Mouse (Mus musculus) midbrain, embryonic 14.5 days (tissue): ENCODE data around the gene Psmd3. TPM values are rescaled to one million over a fixed set of nuclear protein-coding genes. Genes with fewer than 3 reads are reported as not detected.
A peak's percentile ranks its signal among the peaks of the same experiment; 100 is the strongest.
"Not testable (repeated sequence)": the region's sequence is repeated elsewhere in the genome, so short reads cannot be mapped to it uniquely, and the experiment has no call there.

ENCODE experiments used
- ATAC-seq: fragments of 200-750 bp; cut with Nextera tagmentation; 2 replicates; pipeline ENCODE4 v1.8.0; 2017; ENCODE audit warnings: moderate number of reproducible peaks, moderate library complexity; ENCODE audit not compliant: low FRiP score, low TSS enrichment
- DNase-seq: peaks from one replicate; pipeline ENCODE4 v3.0.0-alpha.2; 2015
- H3K27ac ChIP-seq: fragments of 300-500 bp; sonication (generic); replicated peaks from 2 replicates; pipeline ENCODE4 v1.5.1; 2014; ENCODE audit warnings: mild to moderate bottlenecking, low read depth, low read length, moderate library complexity
- H3K27me3 ChIP-seq: fragments of 300-500 bp; sonication (generic); 2 replicates; pipeline ENCODE4 v1.6.1; 2014; ENCODE audit warnings: low read length, control low read depth, mixed read lengths; ENCODE audit not compliant: control insufficient read depth, insufficient read depth
- H3K36me3 ChIP-seq: fragments of 300-500 bp; sonication (generic); 2 replicates; pipeline ENCODE4 v1.6.1; 2014; ENCODE audit warnings: low read length, control low read depth; ENCODE audit not compliant: control insufficient read depth, insufficient read depth
- H3K4me1 ChIP-seq: fragments of 300-500 bp; sonication (generic); 2 replicates; pipeline ENCODE4 v1.6.1; 2014; ENCODE audit warnings: mild to moderate bottlenecking, antibody characterized with exemption, low read length, control low read depth; ENCODE audit not compliant: control insufficient read depth, insufficient read depth
- H3K4me2 ChIP-seq: fragments of 300-500 bp; sonication (generic); 2 replicates; pipeline ENCODE4 v1.6.1; 2014; ENCODE audit warnings: mild to moderate bottlenecking, low read length, moderate library complexity
- H3K4me3 ChIP-seq: fragments of 300-500 bp; sonication (generic); replicated peaks from 2 replicates; pipeline ENCODE4 v1.5.1; 2014; ENCODE audit warnings: low read depth, low read length
- H3K9ac ChIP-seq: fragments of 300-500 bp; sonication (generic); replicated peaks from 2 replicates; pipeline ENCODE4 v1.6.1; 2014; ENCODE audit warnings: mild to moderate bottlenecking, low read length, moderate library complexity
- H3K9me3 ChIP-seq: fragments of 300-500 bp; sonication (generic); 2 replicates; pipeline ENCODE4 v1.6.1; 2016; ENCODE audit warnings: low read length, control low read depth, mixed read lengths; ENCODE audit not compliant: control insufficient read depth
- WGBS: fragments of 180-500 bp; shearing (Covaris S2); extraction: QIAGEN DNeasy Blood & Tissue Kit; methylation state at CpG from one replicate; pipeline ENCODE4 v1.1.7; 2014; 5-methylcytosine and 5-hydroxymethylcytosine counted together
- polyA plus RNA-seq: library from polyadenylated mRNA; unstranded; fragments of >200 nt; fragmentation: Nextera tagmentation; extraction: Ambion mirVana; gene quantifications from 2 replicates; pipeline ENCODE4 v1.2.1, GENCODE M21; 2014

The Psmd3 gene
- polyA plus RNA-seq, 1 experiment from 2014 or later, result 135 TPM

DNA sequence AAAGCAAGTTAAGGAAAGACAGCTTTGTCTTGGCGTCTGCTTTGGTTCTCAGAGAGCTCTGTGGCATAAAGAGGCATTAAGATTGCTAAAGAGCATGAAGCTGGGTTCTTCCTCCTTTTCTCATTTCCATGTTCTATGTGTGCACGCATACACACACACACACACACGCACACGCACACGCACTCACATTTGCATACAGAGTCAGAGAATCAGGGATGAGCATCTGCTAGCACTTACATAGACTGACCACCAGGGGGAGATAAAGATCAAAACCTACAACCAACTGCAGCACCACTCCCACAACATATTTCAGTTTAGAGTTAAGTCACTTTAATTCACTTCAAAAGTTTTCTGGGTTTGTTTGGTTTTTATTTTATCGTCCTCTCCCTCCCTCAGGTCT, 21.8 kb upstream of the Psmd3 start:
- peak overlapping the region; percentile 32 for H3K4me2 ChIP-seq
- ATAC-seq (0 out of 2 replicates have a peak, but pooled peaks have one; percentile 43), DNase-seq (peak; percentile 88)
- H3K27ac ChIP-seq, result no peak overlapping the region
- H3K36me3 ChIP-seq, result no peaks in the 10 kb centered on the region
- H3K4me3 ChIP-seq, result no peak overlapping the region
- no peaks in the 10 kb centered on the region for H3K9me3 ChIP-seq
- 9% methylated on average over 6 of the region's 6 CpGs for WGBS
- H3K4me1 ChIP-seq, result no peaks in the 10 kb centered on the region
- H3K9ac ChIP-seq, result no peak overlapping the region
- no peaks in the 10 kb centered on the region for H3K27me3 ChIP-seq

- no peak within 1 kb of the TSS for H3K27ac ChIP-seq
- H3K36me3 ChIP-seq, result no peaks in the 10 kb centered on the region
- no peak within 1 kb of the TSS for H3K4me3 ChIP-seq
- H3K27me3 ChIP-seq, result no peaks in the 10 kb centered on the region
- H3K4me2 ChIP-seq, result no peak within 1 kb of the TSS
- H3K4me1 ChIP-seq, result no peaks in the 10 kb centered on the region
- WGBS, result 21% methylated on average over 4 of the region's 4 CpGs
- DNase-seq, result no peak
- no peaks in the 10 kb centered on the region for H3K9me3 ChIP-seq
- ATAC-seq, result no peak
- no peak within 1 kb of the TSS for H3K9ac ChIP-seq
Measured at GRCm38 (mm10) chr11:98664091-98664490, 18.3 kb upstream of the Psmd3 start, which contains the start of gene Gsdma. TSS of gene Gsdma (plus strand) at chr11:98664351.

GRCm38 (mm10) chr11:98668984-98669383, 13.4 kb upstream of the Psmd3 start:
- DNase-seq (no peak), ATAC-seq (no peak)
- Histone ChIP-seq H3K4me1 (no peaks in the 10 kb centered on the region), H3K4me3 (no peak overlapping the region), H3K27me3 (no peaks in the 10 kb centered on the region), H3K36me3 (no peaks in the 10 kb centered on the region), H3K27ac (no peak overlapping the region), H3K9me3 (no peaks in the 10 kb centered on the region), H3K4me2 (no peak overlapping the region), H3K9ac (no peak overlapping the region)
- 74% methylated on average over 2 of the region's 2 CpGs for WGBS

- Histone ChIP-seq H3K9me3 (no peaks in the 10 kb centered on the region), H3K4me3 (no peak overlapping the region), H3K4me1 (no peaks in the 10 kb centered on the region), H3K9ac (no peak overlapping the region), H3K27ac (no peak overlapping the region), H3K4me2 (no peak overlapping the region), H3K36me3 (no peaks in the 10 kb centered on the region), H3K27me3 (no peaks in the 10 kb centered on the region)
- no peak for ATAC-seq
- no peak for DNase-seq
- WGBS, result 72% methylated on average over 3 of the region's 3 CpGs
Measured at GRCm38 (mm10) chr11:98671284-98671815, 11.0 kb upstream of the Psmd3 start.

GRCm38 (mm10) chr11:98671857-98672256, 10.5 kb upstream of the Psmd3 start:
- no peak for ATAC-seq
- no peak for DNase-seq
- H3K4me1 ChIP-seq, result no peaks in the 10 kb centered on the region
- WGBS, result 58% methylated on average over 5 of the region's 5 CpGs
- H3K9me3 ChIP-seq, result no peaks in the 10 kb centered on the region
- H3K36me3 ChIP-seq, result no peaks in the 10 kb centered on the region
- no peak overlapping the region for H3K4me3 ChIP-seq
- no peak overlapping the region for H3K4me2 ChIP-seq
- no peak overlapping the region for H3K27ac ChIP-seq
- H3K27me3 ChIP-seq, result no peaks in the 10 kb centered on the region
- no peak overlapping the region for H3K9ac ChIP-seq

- no peak overlapping the region for H3K4me3 ChIP-seq
Measured at GRCm38 (mm10) chr11:98672482-98672881, 9.9 kb upstream of the Psmd3 start.

GRCm38 (mm10) chr11:98673136-98673535, 9.2 kb upstream of the Psmd3 start:
- not testable (repeated sequence) for H3K27me3 ChIP-seq, H3K27ac ChIP-seq, H3K9me3 ChIP-seq, H3K36me3 ChIP-seq, H3K4me2 ChIP-seq, H3K4me3 ChIP-seq, H3K4me1 ChIP-seq, ATAC-seq, H3K9ac ChIP-seq
- peak; percentile 68 for DNase-seq
- WGBS, result 6% methylated on average over 6 of the region's 7 CpGs

More at GRCm38 (mm10) chr11:98672482-98672881, 9.9 kb upstream of the Psmd3 start:
- no peak for DNase-seq
- no peaks in the 10 kb centered on the region for H3K9me3 ChIP-seq
- no peaks in the 10 kb centered on the region for H3K27me3 ChIP-seq
- no peaks in the 10 kb centered on the region for H3K4me1 ChIP-seq
- H3K9ac ChIP-seq, result no peak overlapping the region
- no peaks in the 10 kb centered on the region for H3K36me3 ChIP-seq
- H3K4me2 ChIP-seq, result no peak overlapping the region
- 88% methylated on average over 5 of the region's 5 CpGs for WGBS
- ATAC-seq, result no peak
- no peak overlapping the region for H3K27ac ChIP-seq

- Histone ChIP-seq H3K27me3 (no peaks in the 10 kb centered on the region), H3K36me3 (no peaks in the 10 kb centered on the region), H3K4me2 (no peak overlapping the region), H3K27ac (no peak overlapping the region), H3K9me3 (no peaks in the 10 kb centered on the region), H3K4me3 (no peak overlapping the region), H3K4me1 (no peaks in the 10 kb centered on the region), H3K9ac (no peak overlapping the region)
- ATAC-seq (no peak), DNase-seq (no peak)
- WGBS, result 47% methylated on average over 7 of the region's 7 CpGs
Measured at GRCm38 (mm10) chr11:98675829-98676363, 6.5 kb upstream of the Psmd3 start.

DNA sequence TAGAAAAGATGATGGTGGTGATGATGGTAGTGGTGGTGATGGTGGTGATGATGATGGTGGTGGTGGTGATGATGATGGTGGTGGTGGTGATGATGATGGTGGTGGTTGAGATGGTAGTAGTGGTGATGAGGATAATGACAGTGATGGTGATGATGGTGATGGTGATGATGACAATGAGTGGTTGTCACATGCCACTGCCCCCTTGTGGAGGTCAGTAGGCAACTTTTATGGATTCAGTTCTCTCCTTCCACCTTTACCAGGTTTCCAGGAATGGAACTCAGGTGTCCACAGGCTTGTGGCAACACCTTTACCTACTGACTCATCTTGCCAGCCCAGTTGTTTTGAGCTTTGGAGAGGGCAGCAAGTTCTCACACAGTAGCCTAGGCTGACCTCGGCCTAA, 2.3 kb upstream of the Psmd3 start:
- Histone ChIP-seq H3K9me3 (no peaks in the 10 kb centered on the region), H3K9ac (no peak overlapping the region), H3K4me3 (no peak overlapping the region), H3K27me3 (no peaks in the 10 kb centered on the region), H3K4me1 (peaks cover 7% of the 10 kb centered on the region), H3K4me2 (no peak overlapping the region), H3K36me3 (0 out of 2 replicates have a peak, but pooled peaks cover under 1% of the 10 kb centered on the region), H3K27ac (no peak overlapping the region)
- 100% methylated on average over 1 of the region's 1 CpGs for WGBS
- ATAC-seq (no peak), DNase-seq (no peak)
